Mouse (Mus musculus) bone marrow macrophage, adult 2 months (primary cell): ENCODE data around the gene Ubash3a.

Experiments used
- CTCF ChIP-seq: IDR thresholded peaks from 2 replicates; pipeline ENCODE4 v1.5.1; 2012; ENCODE audit warnings: low read depth, mild to moderate bottlenecking, low read length, moderate library complexity
- POLR2A ChIP-seq: IDR thresholded peaks from 2 replicates; pipeline ENCODE4 v1.6.1; 2012; ENCODE audit warnings: mild to moderate bottlenecking, low read depth, low read length, borderline replicate concordance

DNA sequence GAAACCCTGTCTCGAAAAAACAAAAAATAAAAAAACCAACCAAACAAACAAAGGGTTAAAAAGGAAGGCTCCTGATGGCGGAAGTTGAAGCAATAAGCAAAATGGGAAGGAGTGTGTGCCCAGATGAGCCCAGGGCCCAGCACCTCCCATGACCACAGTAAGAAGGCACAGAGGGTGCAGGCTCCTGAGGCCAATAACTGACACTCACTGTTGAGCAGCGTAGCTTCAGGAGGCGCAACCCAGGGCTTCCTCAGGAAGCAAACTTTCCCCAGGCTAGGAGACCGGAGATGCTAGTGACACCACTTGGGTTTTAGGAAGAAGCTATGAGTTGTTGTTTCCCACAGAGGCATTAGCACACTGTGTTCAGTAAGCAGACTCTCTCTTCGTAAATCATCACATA is 83.2 kb downstream of the Ubash3a start:
- no peak for TF ChIP-seq POLR2A
- no peak for TF ChIP-seq CTCF
